In the genomic region with DNA sequence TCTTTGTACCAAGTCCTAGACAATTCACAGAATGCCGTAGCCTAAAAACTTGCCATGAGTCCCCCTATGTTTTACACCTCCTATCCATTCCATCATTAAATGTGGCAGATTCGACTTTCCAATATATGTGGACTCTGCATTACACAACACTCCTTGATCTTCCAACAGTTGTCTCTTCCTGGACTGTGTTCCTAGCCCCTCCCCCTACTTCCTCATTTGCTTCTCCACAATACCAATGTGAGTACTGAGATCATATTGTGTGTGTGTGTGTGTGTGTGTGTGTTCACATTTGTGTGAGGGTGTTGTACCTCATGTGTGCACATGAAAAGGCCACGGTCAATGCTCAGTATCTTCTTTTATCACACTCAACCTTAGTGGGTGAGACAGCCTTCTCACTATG, we compare ENCODE assay signal across 28 mouse cellular contexts.
DNase-seq lines count a peak whose midpoint lies in the region; ATAC-seq and TF ChIP-seq lines count a peak whose summit lies in the region.
"Had no signal": no experiment of that assay in that cellular context is flagged by ENCODE, and none has a peak within 500 bp of the region (broad histone marks: within the 10 kb centered on the region; RNA-seq: fewer than 3 reads in every experiment).

No protein-coding gene starts in this region.

- 0 out of 2 replicates have a peak, but pooled peaks have one; percentile 24 for ATAC-seq in G1E (ENCODE audit: extremely low read depth, insufficient number of reproducible peaks, low FRiP score, poor library complexity, severe bottlenecking)
- peak; percentile 88 for ATAC-seq in megakaryocyte progenitor cell, adult 5-6 weeks (replicated peaks; ENCODE audit: poor library complexity)
- ATAC-seq in erythroblast, adult 5-6 weeks (replicated peaks; ENCODE audit: low FRiP score, poor library complexity, severe bottlenecking), result no peak
- no peak for ATAC-seq in hindbrain, embryonic 11.5 days (ENCODE audit: low FRiP score)
- ATAC-seq: forebrain, postnatal 0 days; hindbrain, embryonic 16.5 days; intestine, embryonic 16.5 days; midbrain, embryonic 15.5 days; Patski had no signal

- no peaks in the 10 kb centered on the region for H3K9me3 ChIP-seq in G1E (replicated peaks)
- H3K9me3 ChIP-seq in midbrain, embryonic 10.5 days (replicated peaks), result no peaks in the 10 kb centered on the region
- H3K9me3 ChIP-seq in hindbrain, embryonic 11.5 days (ENCODE audit: control insufficient read depth, low read length), result no peaks in the 10 kb centered on the region
- H3K9me3 ChIP-seq: forebrain, embryonic 12.5 days; hindbrain, embryonic 10.5 days; limb, embryonic 15.5 days; liver, embryonic 13.5 days; midbrain, embryonic 15.5 days had no signal

- peak; percentile 37 for DNase-seq in 416B (ENCODE audit: low read depth)
- no peak for DNase-seq in G1E (ENCODE audit: low spot score)
- peak; percentile 19 for DNase-seq in induced T-regulatory cell, adult 2 months (ENCODE audit: low read depth)
- DNase-seq in midbrain, embryonic 10.5 days (ENCODE audit: low spot score), result no peak
- DNase-seq in gastrocnemius, postnatal 4 days (ENCODE audit: low spot score in 2 of 2), result no peak
- DNase-seq in hindbrain, embryonic 11.5 days (ENCODE audit: low spot score), result no peak
- DNase-seq: adrenal gland, postnatal 10 days; cerebellum, adult 9-11 months; forebrain, postnatal 0 days; gastrocnemius, postnatal 10 days; kidney, adult 8-10 months; kidney, postnatal 4 days; left cerebral cortex, postnatal 4 days; liver, embryonic 13.5 days; lung, adult 2 months; lung, postnatal 10 days; right cerebral cortex, adult 18-20 months had no signal

- TF ChIP-seq CTCF in G1E (IDR thresholded peaks at IDR 0.05; ENCODE audit: low read depth, low read length), result no peak

- H3K9ac ChIP-seq in hindbrain, embryonic 11.5 days (ENCODE audit: low read depth, low read length), result no peak overlapping the region
- H3K9ac ChIP-seq: forebrain, embryonic 12.5 days; forebrain, postnatal 0 days; limb, embryonic 15.5 days; liver, embryonic 13.5 days; midbrain, embryonic 15.5 days had no signal

- no peak overlapping the region for H3K4me2 ChIP-seq in hindbrain, embryonic 11.5 days (replicated peaks; ENCODE audit: low read depth, low read length)
- H3K4me2 ChIP-seq: forebrain, embryonic 12.5 days; heart, embryonic 11.5 days; limb, embryonic 15.5 days; liver, embryonic 13.5 days; midbrain, embryonic 15.5 days had no signal

- H3K27ac ChIP-seq in midbrain, embryonic 10.5 days (replicated peaks), result no peak overlapping the region
- no peak overlapping the region for H3K27ac ChIP-seq in hindbrain, embryonic 11.5 days (ENCODE audit: low read depth, low read length)
- H3K27ac ChIP-seq: forebrain, embryonic 12.5 days; hindbrain, embryonic 10.5 days; kidney, postnatal 0 days; limb, embryonic 15.5 days; liver, embryonic 13.5 days; midbrain, embryonic 15.5 days had no signal

- no peaks in the 10 kb centered on the region for H3K27me3 ChIP-seq in G1E (ENCODE audit: insufficient read depth, low read length)
- H3K27me3 ChIP-seq in midbrain, embryonic 10.5 days (ENCODE audit: low read depth, poor library complexity, severe bottlenecking), result no peaks in the 10 kb centered on the region
- no peaks in the 10 kb centered on the region for H3K27me3 ChIP-seq in hindbrain, embryonic 11.5 days (ENCODE audit: control insufficient read depth, insufficient read depth, low read length)
- H3K27me3 ChIP-seq: forebrain, embryonic 12.5 days; limb, embryonic 15.5 days; liver, embryonic 13.5 days; midbrain, embryonic 15.5 days; Patski had no signal

- no peaks in the 10 kb centered on the region for H3K36me3 ChIP-seq in G1E (replicated peaks)
- H3K36me3 ChIP-seq in midbrain, embryonic 10.5 days, result no peaks in the 10 kb centered on the region
- H3K36me3 ChIP-seq in hindbrain, embryonic 11.5 days (ENCODE audit: control insufficient read depth, insufficient read depth, low read length), result no peaks in the 10 kb centered on the region
- H3K36me3 ChIP-seq: forebrain, embryonic 12.5 days; hindbrain, embryonic 10.5 days; limb, embryonic 15.5 days; liver, embryonic 13.5 days; midbrain, embryonic 15.5 days had no signal

- H3K4me1 ChIP-seq in G1E (ENCODE audit: insufficient read depth, low read depth, low read length), result peaks cover 35% of the 10 kb centered on the region
- H3K4me1 ChIP-seq in midbrain, embryonic 10.5 days, result no peaks in the 10 kb centered on the region
- no peaks in the 10 kb centered on the region for H3K4me1 ChIP-seq in hindbrain, embryonic 11.5 days (replicated peaks; ENCODE audit: control insufficient read depth, insufficient read depth, low read length)
- H3K4me1 ChIP-seq: forebrain, embryonic 12.5 days; hindbrain, embryonic 10.5 days; limb, embryonic 15.5 days; liver, embryonic 13.5 days; midbrain, embryonic 15.5 days had no signal

- 92% methylated on average over 3 of the region's 3 CpGs for WGBS in midbrain, embryonic 10.5 days
- WGBS in hindbrain, embryonic 11.5 days, result 85% methylated on average over 3 of the region's 3 CpGs

- H3K4me3 ChIP-seq in G1E (ENCODE audit: low read depth, low read length), result no peak overlapping the region
- H3K4me3 ChIP-seq in midbrain, embryonic 10.5 days, result no peak overlapping the region
- no peak overlapping the region for H3K4me3 ChIP-seq in hindbrain, embryonic 11.5 days (ENCODE audit: low read depth, low read length)
- H3K4me3 ChIP-seq: forebrain, embryonic 12.5 days; hindbrain, embryonic 10.5 days; limb, embryonic 15.5 days; liver, embryonic 13.5 days; midbrain, embryonic 15.5 days had no signal

Comparison
In these comparisons a context has a peak if more than half of its experiments do, and no peak if none do; other contexts are left out.
1. DNase-seq: peak in 416B (single experiment) and induced T-regulatory cell, adult 2 months (single experiment); none in G1E (single experiment), midbrain, embryonic 10.5 days (single experiment), gastrocnemius, postnatal 4 days (0 of 2) and hindbrain, embryonic 11.5 days (single experiment).
2. ATAC-seq: peak in G1E (single experiment) and megakaryocyte progenitor cell, adult 5-6 weeks (single experiment); none in erythroblast, adult 5-6 weeks (single experiment) and hindbrain, embryonic 11.5 days (single experiment).